Mouse (Mus musculus): ENCODE measurements at regions not wholly inside any gene's neighbourhood (a gene's known extent, or its start where the extent isn't known, plus 50 kb on each side); places are given as distances from the start of the nearest gene placed in this dataset.

- 0 out of 2 replicates have a peak overlapping the region, but pooled peaks have one; percentile 4 for H3K4me2 ChIP-seq
- WGBS: 58% methylated on average over 8 of the region's 8 CpGs
- peak; percentile 58 for ATAC-seq
- peaks cover 39% of the 10 kb centered on the region for H3K4me1 ChIP-seq
- peak overlapping the region; percentile 32; the same call in 1 of the 2 replicates for H3K27ac ChIP-seq
- no peak overlapping the region for H3K9ac ChIP-seq
- H3K36me3 ChIP-seq (ENCODE audit: poor library complexity, severe bottlenecking): no peaks in the 10 kb centered on the region
- H3K27me3 ChIP-seq: peaks cover 37% of the 10 kb centered on the region
- no peaks in the 10 kb centered on the region for H3K9me3 ChIP-seq (replicated peaks)
- H3K4me3 ChIP-seq: no peak overlapping the region
Observed at GRCm38 (mm10) chr3:144378524-144379225, 173.7 kb upstream of the Lmo4 start.

- 35% methylated on average over 18 of the region's 18 CpGs for WGBS
- Histone ChIP-seq H3K27me3 (peaks cover 34% of the 10 kb centered on the region), H3K4me2 (no peak overlapping the region), H3K9ac (no peak overlapping the region; the same call in 1 of the 2 replicates), H3K4me3 (no peak overlapping the region), H3K9me3 (replicated peaks) (no peaks in the 10 kb centered on the region), H3K27ac (peak overlapping the region; percentile 32), H3K36me3 (ENCODE audit: poor library complexity, severe bottlenecking) (no peaks in the 10 kb centered on the region), H3K4me1 (peaks cover 39% of the 10 kb centered on the region)
- ATAC-seq: peak; percentile 59
Observed at GRCm38 (mm10) chr3:144377626-144378523, 172.9 kb upstream of the Lmo4 start.

GRCm38 (mm10) chr3:144376463-144377402 is 171.7 kb upstream of the Lmo4 start:
- no peak overlapping the region for H3K4me3 ChIP-seq
- H3K27me3 ChIP-seq: peaks cover 32% of the 10 kb centered on the region
- peaks cover 39% of the 10 kb centered on the region for H3K4me1 ChIP-seq
- no peaks in the 10 kb centered on the region for H3K9me3 ChIP-seq (replicated peaks)
- ATAC-seq: no peak
- H3K9ac ChIP-seq: no peak overlapping the region
- no peaks in the 10 kb centered on the region for H3K36me3 ChIP-seq (ENCODE audit: poor library complexity, severe bottlenecking)
- H3K4me2 ChIP-seq: no peak overlapping the region
- no peak overlapping the region for H3K27ac ChIP-seq
- WGBS: 74% methylated on average over 15 of the region's 15 CpGs

GRCm38 (mm10) chr3:144375725-144376412 is 170.8 kb upstream of the Lmo4 start:
- Histone ChIP-seq H3K4me1 (peaks cover 35% of the 10 kb centered on the region), H3K4me3 (no peak overlapping the region), H3K4me2 (no peak overlapping the region), H3K9me3 (replicated peaks) (no peaks in the 10 kb centered on the region), H3K9ac (no peak overlapping the region), H3K27me3 (peaks cover 29% of the 10 kb centered on the region), H3K27ac (no peak overlapping the region), H3K36me3 (ENCODE audit: poor library complexity, severe bottlenecking) (no peaks in the 10 kb centered on the region)
- 90% methylated on average over 12 of the region's 12 CpGs for WGBS
- ATAC-seq: no peak

- Histone ChIP-seq H3K4me2 (no peak overlapping the region), H3K9me3 (replicated peaks) (no peaks in the 10 kb centered on the region; the same call in 1 of the 2 replicates), H3K27me3 (peaks cover 27% of the 10 kb centered on the region), H3K4me1 (peaks cover 20% of the 10 kb centered on the region), H3K27ac (no peak overlapping the region), H3K36me3 (ENCODE audit: poor library complexity, severe bottlenecking) (no peaks in the 10 kb centered on the region), H3K9ac (no peak overlapping the region), H3K4me3 (no peak overlapping the region)
- WGBS: 62% methylated on average over 4 of the region's 4 CpGs
- no peak for ATAC-seq
Observed at GRCm38 (mm10) chr3:144368300-144368699, 163.3 kb upstream of the Lmo4 start.

- peaks cover 20% of the 10 kb centered on the region for H3K4me1 ChIP-seq
- no peaks in the 10 kb centered on the region; the same call in 1 of the 2 replicates for H3K9me3 ChIP-seq (replicated peaks)
- H3K4me3 ChIP-seq: peak overlapping the region; percentile 32
- peak; percentile 69 for ATAC-seq
- H3K36me3 ChIP-seq (ENCODE audit: poor library complexity, severe bottlenecking): no peaks in the 10 kb centered on the region
- H3K4me2 ChIP-seq: peak overlapping the region; percentile 59
- H3K9ac ChIP-seq: peak overlapping the region; percentile 50
- peaks cover 27% of the 10 kb centered on the region for H3K27me3 ChIP-seq
- WGBS: 16% methylated on average over 7 of the region's 7 CpGs
- H3K27ac ChIP-seq: no peak overlapping the region
Observed at GRCm38 (mm10) chr3:144367766-144368116, 162.7 kb upstream of the Lmo4 start.

GRCm38 (mm10) chr3:144366976-144367765 is 162.2 kb upstream of the Lmo4 start:
- Histone ChIP-seq H3K4me3 (peak overlapping the region; percentile 32), H3K9ac (peak overlapping the region; percentile 50), H3K9me3 (replicated peaks) (no peaks in the 10 kb centered on the region; the same call in 1 of the 2 replicates), H3K27ac (no peak overlapping the region; the same call in 1 of the 2 replicates), H3K36me3 (ENCODE audit: poor library complexity, severe bottlenecking) (no peaks in the 10 kb centered on the region), H3K4me2 (peak overlapping the region; percentile 59), H3K27me3 (peaks cover 27% of the 10 kb centered on the region), H3K4me1 (peaks cover 20% of the 10 kb centered on the region)
- WGBS: 2% methylated on average over 22 of the region's 22 CpGs
- ATAC-seq: peak; percentile 64

GRCm38 (mm10) chr3:144365894-144366293 is 160.9 kb upstream of the Lmo4 start:
- 54% methylated on average over 4 of the region's 4 CpGs for WGBS
- Histone ChIP-seq H3K36me3 (ENCODE audit: poor library complexity, severe bottlenecking) (no peaks in the 10 kb centered on the region), H3K9ac (no peak overlapping the region), H3K27ac (no peak overlapping the region), H3K9me3 (replicated peaks) (no peaks in the 10 kb centered on the region; the same call in 1 of the 2 replicates), H3K4me1 (peaks cover 20% of the 10 kb centered on the region), H3K4me2 (no peak overlapping the region), H3K4me3 (no peak overlapping the region), H3K27me3 (peaks cover 27% of the 10 kb centered on the region)
- ATAC-seq: no peak

GRCm38 (mm10) chr3:144362472-144362871 is 157.5 kb upstream of the Lmo4 start:
- no peak overlapping the region for H3K9ac ChIP-seq
- no peak for ATAC-seq
- H3K27me3 ChIP-seq: peaks cover 4% of the 10 kb centered on the region
- H3K36me3 ChIP-seq (ENCODE audit: poor library complexity, severe bottlenecking): no peaks in the 10 kb centered on the region
- 62% methylated on average over 10 of the region's 10 CpGs for WGBS
- H3K4me3 ChIP-seq: no peak overlapping the region
- H3K9me3 ChIP-seq (replicated peaks): no peaks in the 10 kb centered on the region; the same call in 1 of the 2 replicates
- no peak overlapping the region for H3K27ac ChIP-seq
- peaks cover 11% of the 10 kb centered on the region for H3K4me1 ChIP-seq
- no peak overlapping the region for H3K4me2 ChIP-seq

- WGBS: 86% methylated on average over 4 of the region's 4 CpGs
- H3K27me3 ChIP-seq: peaks cover 4% of the 10 kb centered on the region
- H3K9ac ChIP-seq: no peak overlapping the region
- no peak overlapping the region for H3K4me2 ChIP-seq
- no peaks in the 10 kb centered on the region; the same call in 1 of the 2 replicates for H3K9me3 ChIP-seq (replicated peaks)
- H3K4me3 ChIP-seq: no peak overlapping the region
- no peaks in the 10 kb centered on the region for H3K36me3 ChIP-seq (ENCODE audit: poor library complexity, severe bottlenecking)
- no peak for ATAC-seq
- H3K4me1 ChIP-seq: peaks cover 5% of the 10 kb centered on the region; the same call in 1 of the 2 replicates
- no peak overlapping the region for H3K27ac ChIP-seq
Observed at GRCm38 (mm10) chr3:144361203-144361978, 156.4 kb upstream of the Lmo4 start.
